Mouse (Mus musculus): Measurements from ENCODE around the gene Plxnd1.

DNA sequence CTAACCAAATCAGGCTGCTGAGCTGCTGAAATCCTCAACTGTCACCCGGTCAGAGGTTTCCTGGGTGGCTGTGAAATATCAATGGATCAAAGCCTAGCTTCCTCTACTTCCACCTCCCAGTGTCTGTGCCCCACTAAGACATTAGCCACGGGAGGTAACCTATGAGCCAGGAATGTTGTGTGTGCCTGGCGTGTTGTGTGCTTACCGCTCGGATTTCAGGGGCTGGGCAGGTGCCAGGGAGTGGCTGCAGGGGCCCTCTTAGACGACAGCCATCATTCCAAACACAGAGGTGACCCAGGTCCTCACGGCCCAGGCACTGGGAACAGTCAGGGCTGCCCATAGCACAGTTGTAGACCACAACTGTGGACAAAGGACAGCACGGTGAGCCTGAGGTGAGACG lies 25.7 kb downstream of the Plxnd1 start:
- no peak for TF ChIP-seq CTCF (IDR thresholded peaks at IDR 0.05; ENCODE audit: extremely low read depth, insufficient read depth, low read length)
- no peak for TF ChIP-seq POLR2A (IDR thresholded peaks at IDR 0.05; ENCODE audit: extremely low read depth, insufficient read depth, low read length)

All from cortical plate, adult 2 months (tissue).